Mouse (Mus musculus): ENCODE measurements around the gene Cit. TPM values are rescaled to one million over a fixed set of nuclear protein-coding genes. Genes with fewer than 3 reads are reported as not detected.
"Not testable (repeated sequence)": the region's sequence is repeated elsewhere in the genome, so short reads cannot be mapped to it uniquely, and the experiment has no call there.

Cit gene
- 1 to 10 TPM; 1.4 to 2.1 TPM for total RNA-seq (2021)

GRCm38 (mm10) chr5:115844766-115845634, at the start of gene Cit:
Cit (plus strand) TSS chr5:115845278.
- DNase-seq (ENCODE audit: low spot score), result peak; percentile 82
- intact Hi-C loops (cut with DNase I), result no loop called here

- intact Hi-C loops (cut with DNase I), result loop anchor here (10.0 kb wide), 1 partner anchor 106 kb away; no protein-coding TSS in a partner anchor
- DNase-seq (ENCODE audit: low spot score), result no peak
These were observed 45.8 kb upstream of the Cit start for GRCm38 (mm10) chr5:115799016-115799894.

- DNase-seq (ENCODE audit: low spot score), result no peak
- intact Hi-C loops (cut with DNase I), result loop anchor here (10.0 kb wide), 1 partner anchor 105 kb away; no protein-coding TSS in a partner anchor
These were observed 45.2 kb upstream of the Cit start for GRCm38 (mm10) chr5:115799895-115800232.

- intact Hi-C loops (cut with DNase I), result no loop called here
- DNase-seq (ENCODE audit: low spot score), result no peak
These were observed 32.8 kb upstream of the Cit start for GRCm38 (mm10) chr5:115812262-115812661.

- DNase-seq (ENCODE audit: low spot score), result no peak
- intact Hi-C loops (cut with DNase I), result no loop called here
These were observed 28.1 kb upstream of the Cit start for GRCm38 (mm10) chr5:115817022-115817421.

- DNase-seq (ENCODE audit: low spot score); intact Hi-C loops (cut with DNase I): not testable (repeated sequence)
These were observed 27.4 kb upstream of the Cit start for GRCm38 (mm10) chr5:115817655-115818054.

GRCm38 (mm10) chr5:115819966-115820365, 25.1 kb upstream of the Cit start:
- intact Hi-C loops (cut with DNase I), result no loop called here
- DNase-seq (ENCODE audit: low spot score), result no peak

- intact Hi-C loops (cut with DNase I), result no loop called here
- no peak for DNase-seq (ENCODE audit: low spot score)
These were observed 23.9 kb upstream of the Cit start for GRCm38 (mm10) chr5:115821200-115821599.

- intact Hi-C loops (cut with DNase I), result no loop called here
- no peak for DNase-seq (ENCODE audit: low spot score)
These were observed 23.2 kb upstream of the Cit start for GRCm38 (mm10) chr5:115821910-115822309.

GRCm38 (mm10) chr5:115832754-115833153, 12.3 kb upstream of the Cit start:
- DNase-seq (ENCODE audit: low spot score), result no peak
- intact Hi-C loops (cut with DNase I), result no loop called here

GRCm38 (mm10) chr5:115833806-115834205, 11.3 kb upstream of the Cit start:
- intact Hi-C loops (cut with DNase I); DNase-seq (ENCODE audit: low spot score): not testable (repeated sequence)

- no peak for DNase-seq (ENCODE audit: low spot score)
- intact Hi-C loops (cut with DNase I), result no loop called here
These were observed 9.8 kb upstream of the Cit start for GRCm38 (mm10) chr5:115835291-115835690.

- DNase-seq (ENCODE audit: low spot score), result no peak
- intact Hi-C loops (cut with DNase I), result no loop called here
These were observed 7.0 kb upstream of the Cit start for GRCm38 (mm10) chr5:115838059-115838458.

GRCm38 (mm10) chr5:115840453-115840852, 4.6 kb upstream of the Cit start:
- DNase-seq (ENCODE audit: low spot score), result no peak
- intact Hi-C loops (cut with DNase I), result no loop called here

- intact Hi-C loops (cut with DNase I), result no loop called here
These were observed 3.9 kb upstream of the Cit start for GRCm38 (mm10) chr5:115840946-115841775.

GRCm38 (mm10) chr5:115844368-115844765, 711 bp upstream of the Cit start:
- intact Hi-C loops (cut with DNase I), result no loop called here
- DNase-seq (ENCODE audit: low spot score), result no peak

More at GRCm38 (mm10) chr5:115840946-115841775, 3.9 kb upstream of the Cit start:
- DNase-seq (ENCODE audit: low spot score), result no peak

- intact Hi-C loops (cut with DNase I), result no loop called here
- DNase-seq (ENCODE audit: low spot score), result no peak
These were observed 627 bp downstream of the Cit start for GRCm38 (mm10) chr5:115845635-115846174.

GRCm38 (mm10) chr5:115847166-115847565, 2.1 kb downstream of the Cit start:
- intact Hi-C loops (cut with DNase I), result no loop called here
- no peak for DNase-seq (ENCODE audit: low spot score)

GRCm38 (mm10) chr5:115848463-115848862, 3.4 kb downstream of the Cit start:
- intact Hi-C loops (cut with DNase I), result no loop called here
- no peak for DNase-seq (ENCODE audit: low spot score)

All from heart, postnatal 25 days (tissue).